Mouse (Mus musculus): ENCODE measurements at regions not wholly inside any gene's neighbourhood (a gene's known extent, or its start where the extent isn't known, plus 50 kb on each side); places are given as distances from the start of the nearest gene placed in this dataset.

- TF ChIP-seq CTCF (IDR thresholded peaks at IDR 0.05; ENCODE audit: control insufficient read depth, insufficient read depth, insufficient read length) (no peak), USF1 (IDR thresholded peaks at IDR 0.05; ENCODE audit: low read depth) (no peak), MAX (IDR thresholded peaks at IDR 0.05) (no peak), CEBPB (IDR thresholded peaks at IDR 0.05; ENCODE audit: low read depth) (no peak), FOSL1 (IDR thresholded peaks at IDR 0.05; ENCODE audit: insufficient read depth, low read length, poor library complexity, severe bottlenecking) (no peak)
Observed at GRCm38 (mm10) chr1:121177908-121178311, 154.5 kb downstream of the Insig2 start.
